Mouse (Mus musculus) liver, adult (tissue): ENCODE results near the gene Mxd4.

Experiments used
- GATA4 ChIP-seq: IDR thresholded peaks from 2 replicates; pipeline ENCODE4 v1.6.1; 2014; ENCODE audit warnings: mild to moderate bottlenecking, low read length; ENCODE audit not compliant: insufficient replicate concordance

The Mxd4 gene

DNA sequence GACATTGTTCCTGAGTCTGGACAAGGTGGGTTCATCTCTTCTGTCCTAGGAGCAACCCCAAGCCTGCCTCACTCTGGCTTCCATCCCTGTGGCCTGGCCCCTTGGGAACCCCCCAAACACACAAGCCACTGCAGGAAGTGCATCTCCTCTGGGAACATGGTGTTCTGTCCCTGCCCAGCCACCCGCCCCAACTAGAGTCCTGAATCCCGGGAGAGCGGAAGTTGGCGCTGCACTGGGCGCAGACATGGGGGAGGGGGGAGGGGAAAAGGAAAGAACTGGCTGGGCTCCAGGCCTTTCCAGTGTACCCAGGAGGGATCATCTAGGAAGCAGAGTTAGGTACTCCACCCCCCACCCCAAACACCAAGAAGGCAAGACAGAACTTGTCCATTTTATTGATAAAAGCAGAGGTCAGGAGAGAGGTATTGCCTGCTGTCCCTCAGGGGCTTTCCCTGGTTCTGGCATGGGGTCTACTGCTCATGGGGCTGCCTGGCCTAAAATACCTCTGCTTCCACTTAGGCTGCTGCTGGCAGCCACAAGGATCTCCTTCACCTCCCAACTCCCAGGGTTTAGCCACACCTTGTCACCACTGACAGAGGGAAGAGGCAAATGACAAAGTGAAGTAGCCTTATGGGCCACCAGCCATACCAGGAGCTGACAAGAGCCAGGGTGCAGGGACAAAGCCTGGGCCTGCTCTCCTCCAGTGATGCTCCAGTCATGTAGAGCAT is 4.2 kb downstream of the Mxd4 start:
- peak; percentile 60; the same call in 1 of the 2 replicates for TF ChIP-seq GATA4

DNA sequence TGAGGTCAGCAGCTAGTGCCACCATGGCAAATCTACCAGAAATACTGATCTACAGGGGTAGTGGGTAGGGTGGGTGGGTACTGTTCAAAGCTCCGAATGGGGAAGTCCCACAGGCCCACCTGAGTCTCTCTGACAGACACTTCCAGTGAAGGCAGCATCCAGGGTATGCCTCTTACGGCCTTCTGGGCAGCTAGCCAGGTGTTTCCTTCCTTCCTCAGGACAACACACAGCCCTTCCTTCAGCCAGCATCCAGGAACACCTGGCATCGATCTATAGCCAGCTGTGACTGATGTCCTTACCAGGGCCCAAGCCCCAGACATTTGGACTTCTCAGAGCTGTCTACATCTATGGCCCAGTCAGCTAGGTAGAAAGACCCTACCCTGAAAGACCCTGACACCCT is 5.0 kb downstream of the Mxd4 start:
- no peak for TF ChIP-seq GATA4

DNA sequence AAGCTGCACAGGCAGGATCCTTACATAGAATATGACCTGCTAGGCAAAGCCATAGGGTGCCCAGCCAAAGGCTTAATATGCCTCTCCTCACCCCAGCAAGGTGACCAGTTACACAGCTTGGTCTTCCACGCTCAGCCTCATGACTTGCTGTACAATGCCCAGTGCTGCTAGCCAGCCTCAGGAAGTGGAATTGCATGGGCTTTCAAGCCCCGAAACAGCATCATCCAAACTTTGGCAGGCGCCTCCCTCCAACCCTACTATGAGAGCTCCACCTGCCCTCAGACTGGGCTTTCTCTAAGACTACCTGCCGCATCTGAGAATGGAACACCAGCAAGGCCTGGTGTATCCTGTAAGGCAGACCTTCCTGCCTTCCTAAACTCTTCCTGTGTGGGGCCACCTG is 9.7 kb downstream of the Mxd4 start:
- no peak for TF ChIP-seq GATA4

DNA sequence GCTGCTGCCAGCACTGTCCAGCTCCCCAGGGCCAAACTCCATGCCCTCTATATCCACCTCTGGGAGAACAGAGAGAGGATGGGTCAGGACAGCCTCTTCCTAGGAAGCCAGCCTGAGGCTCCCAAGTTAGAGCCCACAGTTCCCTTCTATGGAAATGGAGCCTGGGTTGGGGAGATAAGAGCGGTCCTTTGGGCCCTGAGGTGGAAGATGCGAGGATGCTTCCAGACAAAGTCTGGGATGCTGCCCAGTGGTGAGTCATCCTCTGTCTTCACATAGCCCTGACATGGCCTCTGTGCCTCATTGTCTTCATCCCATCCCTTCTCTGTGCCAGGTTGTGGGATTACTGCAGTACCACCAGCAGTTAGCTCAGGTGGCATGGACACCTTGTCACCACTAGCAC is 10.4 kb downstream of the Mxd4 start:
- TF ChIP-seq GATA4, result no peak

DNA sequence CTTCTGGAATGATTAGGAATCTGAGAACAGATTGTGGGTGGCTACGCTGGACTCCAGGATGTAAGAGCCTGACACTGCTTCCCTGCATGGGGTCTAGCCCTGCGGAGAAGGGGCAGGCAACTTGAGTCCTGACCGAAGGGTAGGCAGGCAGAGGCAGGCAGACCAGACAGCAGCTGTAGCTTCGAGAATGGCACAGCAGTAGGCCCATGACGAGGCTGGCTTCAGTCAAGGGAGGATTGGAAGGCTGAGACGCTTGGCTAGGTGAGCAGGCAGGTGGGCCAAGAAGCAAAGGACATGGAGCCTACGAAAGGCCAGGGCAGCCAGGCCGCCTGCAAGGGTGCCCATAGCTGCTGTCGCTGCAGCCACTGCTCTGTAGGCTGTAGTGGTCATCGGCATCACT is 10.8 kb downstream of the Mxd4 start:
- TF ChIP-seq GATA4, result no peak

DNA sequence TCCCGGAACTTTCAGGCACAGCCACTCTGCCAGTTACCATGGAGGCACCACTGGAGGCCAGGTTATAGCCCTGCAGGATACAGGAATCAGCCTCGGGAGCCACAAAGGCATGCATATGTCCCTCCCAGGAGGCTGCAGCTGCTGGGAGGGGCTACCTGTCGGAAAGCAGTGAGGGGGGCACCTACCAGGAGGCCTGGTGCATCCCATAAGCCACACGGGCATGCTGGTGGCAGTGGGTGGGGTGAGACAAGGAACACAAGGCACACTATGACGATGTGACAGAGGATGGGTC is 12.2 kb downstream of the Mxd4 start:
- no peak for TF ChIP-seq GATA4

DNA sequence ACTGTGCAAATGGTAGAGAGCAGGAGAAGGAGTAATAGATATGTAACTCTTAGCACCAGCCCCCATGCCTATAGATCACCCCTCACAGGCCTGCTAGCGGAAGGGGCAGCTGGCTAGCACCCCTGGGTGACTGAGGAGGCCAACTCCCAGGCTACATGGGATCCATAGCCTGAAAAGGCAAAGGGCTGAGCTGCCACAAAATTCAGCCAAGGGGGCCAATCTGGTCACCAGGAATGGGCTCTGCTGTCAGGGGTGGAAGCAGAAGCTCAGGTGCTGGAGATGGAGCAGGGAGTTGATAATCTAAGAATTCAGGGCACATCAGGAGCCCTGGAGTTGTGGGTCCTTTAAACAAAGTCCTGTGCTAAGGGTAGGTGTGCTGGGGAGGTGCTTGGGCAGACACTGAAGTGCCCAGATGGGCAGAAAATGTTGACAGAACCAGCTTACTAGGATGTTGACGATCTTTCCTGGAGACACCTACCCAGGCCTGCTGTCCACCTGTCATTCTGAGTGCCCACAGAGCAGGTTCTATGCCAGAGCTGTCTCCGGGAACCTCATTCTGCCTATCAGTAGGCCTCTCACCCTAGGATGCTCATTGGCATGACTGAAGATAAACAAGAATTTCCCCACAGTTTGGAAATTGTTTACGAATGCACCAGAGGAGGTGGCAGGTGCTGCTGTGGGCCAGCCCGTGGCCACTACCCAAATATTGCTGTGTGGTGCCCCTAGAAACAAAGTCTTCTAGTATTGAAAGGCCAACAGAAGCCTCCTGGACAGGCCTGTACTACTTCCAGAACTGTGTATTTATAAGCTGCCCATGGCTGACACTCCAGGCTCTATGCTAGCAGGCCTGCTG is 12.7 kb downstream of the Mxd4 start:
- no peak for TF ChIP-seq GATA4

DNA sequence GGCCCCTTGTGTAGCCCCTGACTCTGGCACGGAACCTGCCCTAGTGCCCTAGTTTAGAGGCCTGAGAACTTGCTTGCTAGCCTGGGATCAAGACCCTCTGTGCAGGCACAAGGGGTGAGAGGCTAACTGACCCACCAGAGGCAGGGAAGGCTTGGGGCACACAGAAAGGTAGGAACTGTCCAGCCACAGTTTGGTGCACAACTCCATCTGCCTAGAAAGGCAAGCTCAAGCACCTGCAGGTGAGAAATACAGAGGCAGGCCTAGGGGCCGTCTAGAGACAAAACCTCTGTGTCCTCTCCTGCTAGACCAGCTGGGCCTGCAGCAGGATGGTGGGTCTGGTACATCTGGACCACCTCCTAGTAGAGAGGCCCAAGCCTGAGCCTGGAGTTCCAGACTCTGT is 13.5 kb downstream of the Mxd4 start:
- TF ChIP-seq GATA4, result no peak

DNA sequence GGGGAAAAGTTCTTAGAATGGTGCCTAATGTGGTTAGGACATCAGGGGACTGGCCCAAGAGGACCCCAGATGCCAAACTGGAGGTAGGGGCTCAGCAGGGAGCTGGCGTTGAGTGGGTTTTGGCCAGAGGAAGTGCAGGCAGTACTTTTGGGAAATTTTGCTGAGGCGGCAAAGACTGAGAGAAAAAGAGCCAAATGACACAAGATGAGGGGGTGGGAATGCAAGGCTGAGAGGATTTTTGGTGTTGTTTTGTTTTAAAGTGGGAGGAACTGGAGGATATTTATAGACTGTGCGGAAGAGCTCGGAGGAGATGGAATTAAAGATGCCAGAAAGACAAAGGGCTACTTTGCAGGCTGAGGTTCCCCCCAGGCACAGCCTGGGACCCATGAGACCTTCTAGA is 16.8 kb downstream of the Mxd4 start:
- TF ChIP-seq GATA4, result no peak

DNA sequence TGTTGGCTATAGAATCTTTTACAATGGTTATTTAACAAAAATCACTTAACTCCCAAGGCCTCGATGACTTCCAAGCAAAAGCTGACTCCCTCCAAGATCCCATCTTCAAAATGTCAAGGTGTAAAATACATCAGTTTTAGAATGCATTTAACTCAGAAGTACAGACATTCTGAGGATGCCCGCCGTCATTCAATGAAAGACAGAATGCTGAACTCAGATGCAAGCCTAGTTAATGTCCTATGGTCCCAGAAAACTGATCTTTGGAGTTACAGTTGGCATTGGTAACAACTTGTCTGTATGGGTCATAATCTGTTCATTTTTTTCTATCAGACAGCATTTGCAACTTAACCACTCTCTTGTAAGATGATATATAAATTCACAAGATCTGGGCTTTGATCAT is 17.6 kb downstream of the Mxd4 start:
- TF ChIP-seq GATA4, result no peak

DNA sequence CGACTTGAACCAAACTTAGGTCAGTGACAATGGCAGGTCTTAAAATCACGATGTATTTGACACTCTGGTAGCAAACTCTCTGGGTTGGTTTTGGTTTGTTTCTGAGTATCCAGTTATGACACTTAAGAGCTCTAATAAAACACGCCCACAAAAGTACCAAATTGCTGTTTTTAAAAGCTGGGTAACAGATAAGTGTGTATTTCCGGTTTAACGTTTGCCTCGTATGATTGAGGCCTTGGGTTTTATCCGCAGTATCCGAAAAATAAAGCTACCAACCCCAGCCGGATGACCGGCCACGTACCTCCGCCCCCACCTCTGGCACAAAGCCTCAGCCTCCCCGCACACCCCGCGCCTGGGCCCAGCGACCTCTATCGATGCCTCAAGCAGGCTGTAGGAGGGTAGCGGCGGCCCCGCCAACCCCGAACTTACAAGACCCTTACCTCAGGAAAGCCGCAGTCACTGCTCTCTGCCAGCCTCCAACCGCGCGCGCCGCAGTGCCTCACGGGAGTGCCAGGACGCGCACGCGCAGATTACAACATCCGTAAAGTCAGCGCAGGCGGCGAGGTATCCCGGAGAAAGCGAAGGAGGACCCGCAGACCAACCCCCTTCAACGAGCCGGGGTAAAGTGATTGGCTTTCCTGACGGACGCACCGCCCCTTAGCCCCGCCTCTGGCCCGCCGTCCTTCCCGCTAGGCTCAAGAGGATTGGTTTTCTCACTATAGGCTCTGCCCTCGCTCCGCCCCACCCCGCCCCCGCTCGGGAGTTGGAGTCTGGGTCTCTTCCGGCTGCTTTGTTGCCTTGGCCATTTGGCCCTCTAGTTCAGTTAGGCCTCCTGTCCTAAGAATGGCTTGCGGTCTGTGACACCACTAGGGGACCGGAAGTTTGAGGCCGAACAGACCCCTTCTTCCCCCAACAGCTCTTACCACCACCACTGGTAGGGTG is 18.3 kb downstream of the Mxd4 start, which contains the start of the genes Poln and Haus3:
Gene Poln, minus strand, starts transcription at position 499 of the 942 bp plus-strand sequence.
Gene Haus3, minus strand, starts transcription at position 578 of the 942 bp plus-strand sequence.
- peak; percentile 4; the same call in 1 of the 2 replicates for TF ChIP-seq GATA4

DNA sequence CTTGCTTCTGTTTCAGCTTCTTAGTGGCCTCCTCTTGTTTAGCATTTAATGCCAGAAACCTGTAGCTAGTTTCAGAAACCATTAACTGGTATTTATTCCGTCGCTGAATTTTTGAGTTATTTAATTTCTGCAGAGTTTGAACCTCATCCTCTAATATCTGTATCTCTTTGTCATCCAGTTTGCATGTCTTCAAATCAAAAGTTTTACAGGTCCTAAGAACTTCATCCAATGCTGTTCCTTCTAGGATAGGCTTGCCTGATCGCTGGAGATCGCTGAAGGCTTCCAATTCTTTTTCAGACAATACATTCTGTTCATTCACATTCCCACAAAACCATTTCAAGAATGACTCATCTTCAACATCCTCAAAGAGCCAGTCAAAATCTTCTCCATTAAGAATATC is 19.7 kb downstream of the Mxd4 start:
- no peak for TF ChIP-seq GATA4

DNA sequence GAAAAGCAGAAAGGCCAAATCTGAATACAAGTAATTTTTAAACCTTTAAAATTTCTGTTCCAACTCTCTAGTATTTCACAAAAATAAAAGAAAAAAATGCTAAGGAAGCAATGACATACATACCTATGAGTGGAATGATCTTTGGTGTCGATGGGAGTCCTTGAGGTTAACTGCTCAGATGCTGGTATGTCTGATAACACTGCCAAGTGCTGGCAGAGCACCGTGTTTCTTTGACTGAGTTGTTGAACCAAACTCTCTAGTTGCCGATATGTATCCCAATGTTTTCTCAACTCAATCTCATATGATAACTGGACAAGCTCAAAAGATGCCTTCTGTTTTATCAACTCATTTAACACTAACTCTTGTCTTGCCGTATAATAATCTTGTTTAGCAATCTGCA is 21.7 kb downstream of the Mxd4 start:
- no peak for TF ChIP-seq GATA4

DNA sequence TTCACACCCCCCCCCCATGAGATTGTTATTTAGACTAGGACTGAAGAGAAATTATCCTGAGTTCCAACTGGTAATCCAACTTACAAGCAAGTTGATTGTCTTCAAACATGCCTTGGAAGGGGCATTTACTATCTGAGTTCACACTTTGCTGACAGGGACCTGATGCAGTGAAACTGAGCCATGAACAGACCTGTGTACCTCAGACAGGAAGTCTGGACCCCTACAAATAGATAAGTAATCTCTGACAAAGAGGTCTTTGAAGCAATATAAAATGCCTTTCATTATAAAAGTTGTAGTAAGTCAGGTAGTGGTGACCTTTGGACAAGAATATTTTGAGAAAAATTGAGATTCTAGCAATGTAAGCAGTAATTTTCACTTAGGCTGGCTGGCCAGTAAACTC is 39.0 kb downstream of the Mxd4 start:
- no peak for TF ChIP-seq GATA4

DNA sequence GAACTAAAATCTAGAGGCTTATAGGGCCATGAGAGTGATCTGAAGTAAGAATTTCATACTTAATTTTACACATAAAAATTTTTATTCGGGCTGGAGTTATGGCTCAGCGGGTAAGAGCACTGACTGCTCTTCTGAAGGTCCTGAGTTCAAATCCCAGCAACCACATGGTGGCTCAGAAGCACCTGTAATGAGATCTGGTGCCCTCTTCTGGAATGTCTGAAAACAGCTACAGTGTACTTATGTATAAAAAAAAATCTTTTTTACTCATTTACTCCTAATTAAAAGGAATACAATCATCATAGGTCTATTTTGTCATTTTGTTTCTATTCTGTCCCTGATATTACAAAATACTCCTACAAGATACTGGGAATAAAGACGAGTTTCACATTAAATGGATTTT is 40.0 kb downstream of the Mxd4 start:
- no peak for TF ChIP-seq GATA4
